In the genomic region with DNA sequence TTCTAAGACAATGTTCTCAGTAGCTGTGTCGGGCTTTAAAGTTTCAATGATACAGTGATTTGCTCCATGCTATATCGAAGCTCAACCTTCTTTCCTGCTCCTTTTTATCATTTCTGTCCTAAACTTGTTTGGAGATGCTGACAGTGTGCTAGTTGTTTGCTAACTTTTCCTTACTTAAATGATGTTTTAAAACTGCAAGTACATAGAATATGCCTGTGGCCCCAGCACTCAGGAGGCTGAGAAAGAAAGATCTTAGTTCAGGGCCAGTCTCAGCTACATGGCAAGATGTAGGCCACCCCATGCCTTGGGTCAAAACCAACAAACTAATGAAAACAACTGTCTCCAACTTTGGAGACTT, we compare ENCODE assay signal across 23 mouse cellular contexts. TPM values are rescaled to one million over a fixed set of nuclear protein-coding genes. Genes with fewer than 3 reads are reported as not detected.
A peak's percentile ranks its signal among the peaks of the same experiment; 100 is the strongest.
DNase-seq lines count a peak whose midpoint lies in the region; ATAC-seq and TF ChIP-seq lines count a peak whose summit lies in the region.
"Had no signal": no experiment of that assay in that cellular context is flagged by ENCODE, and none has a peak within 500 bp of the region (broad histone marks: within the 10 kb centered on the region; RNA-seq: fewer than 3 reads in every experiment).

No protein-coding gene starts in this region.

- H3K4me1 ChIP-seq in midbrain, embryonic 11.5 days (ENCODE audit: control insufficient read depth, insufficient read depth, low read length), result peaks cover 17% of the 10 kb centered on the region
- H3K4me1 ChIP-seq in midbrain, embryonic 15.5 days, result peaks cover 29% of the 10 kb centered on the region
- H3K4me1 ChIP-seq in limb, embryonic 12.5 days (replicated peaks), result peaks cover 25% of the 10 kb centered on the region
- H3K4me1 ChIP-seq in forebrain, embryonic 12.5 days, result peaks cover 31% of the 10 kb centered on the region

- H3K36me3 ChIP-seq in midbrain, embryonic 11.5 days (ENCODE audit: control insufficient read depth, insufficient read depth, low read length), result no peaks in the 10 kb centered on the region
- no peaks in the 10 kb centered on the region for H3K36me3 ChIP-seq in midbrain, embryonic 15.5 days (replicated peaks)
- no peaks in the 10 kb centered on the region for H3K36me3 ChIP-seq in limb, embryonic 12.5 days
- no peaks in the 10 kb centered on the region for H3K36me3 ChIP-seq in myocyte (ENCODE audit: control insufficient read depth, insufficient read depth)
- H3K36me3 ChIP-seq in forebrain, embryonic 12.5 days (replicated peaks), result no peaks in the 10 kb centered on the region
- H3K36me3 ChIP-seq: heart, embryonic 12.5 days; hindbrain, embryonic 10.5 days had no signal

- H3K9ac ChIP-seq in midbrain, embryonic 11.5 days (ENCODE audit: low read length), result no peak overlapping the region
- no peak overlapping the region for H3K9ac ChIP-seq in midbrain, embryonic 15.5 days
- no peak overlapping the region for H3K9ac ChIP-seq in limb, embryonic 12.5 days (replicated peaks)
- H3K9ac ChIP-seq in forebrain, embryonic 12.5 days, result no peak overlapping the region
- H3K9ac ChIP-seq: heart, embryonic 12.5 days had no signal

- no peak for ATAC-seq in midbrain, embryonic 11.5 days (ENCODE audit: low FRiP score)
- ATAC-seq in midbrain, embryonic 15.5 days (replicated peaks), result no peak
- ATAC-seq in limb, embryonic 12.5 days (ENCODE audit: insufficient number of reproducible peaks, insufficient read depth, low FRiP score, low TSS enrichment, low read depth), result no peak
- ATAC-seq in forebrain, embryonic 12.5 days (ENCODE audit: low FRiP score), result no peak
- ATAC-seq: forebrain, embryonic 16.5 days; hindbrain, embryonic 16.5 days; inflammation-experienced regulatory T-cells, adult 6 months had no signal

- peak overlapping the region; percentile 89 for H3K27ac ChIP-seq in gastrocnemius, adult 2 months
- H3K27ac ChIP-seq in midbrain, embryonic 11.5 days (ENCODE audit: low read depth, low read length), result no peak overlapping the region
- H3K27ac ChIP-seq in midbrain, embryonic 15.5 days, result no peak overlapping the region
- H3K27ac ChIP-seq in limb, embryonic 12.5 days, result no peak overlapping the region
- no peak overlapping the region for H3K27ac ChIP-seq in forebrain, embryonic 12.5 days
- H3K27ac ChIP-seq: hindbrain, embryonic 10.5 days had no signal

- H3ac ChIP-seq in myocyte (ENCODE audit: control insufficient read depth, insufficient read length), result no peak overlapping the region

- WGBS in midbrain, embryonic 11.5 days, result 9% methylated on average over 2 of the region's 2 CpGs
- 9% methylated on average over 2 of the region's 2 CpGs for WGBS in midbrain, embryonic 15.5 days
- WGBS in limb, embryonic 12.5 days, result 11% methylated on average over 2 of the region's 2 CpGs
- 9% methylated on average over 2 of the region's 2 CpGs for WGBS in forebrain, embryonic 12.5 days

- H3K4me3 ChIP-seq in gastrocnemius, adult 2 months, result peak overlapping the region; percentile 85
- no peak overlapping the region for H3K4me3 ChIP-seq in midbrain, embryonic 11.5 days (ENCODE audit: low read depth, low read length)
- no peak overlapping the region for H3K4me3 ChIP-seq in midbrain, embryonic 15.5 days
- H3K4me3 ChIP-seq in limb, embryonic 12.5 days (replicated peaks), result peak overlapping the region; percentile 51
- H3K4me3 ChIP-seq in myocyte, result peak overlapping the region; percentile 28
- H3K4me3 ChIP-seq in forebrain, embryonic 12.5 days (replicated peaks), result no peak overlapping the region
- H3K4me3 ChIP-seq: hindbrain, embryonic 10.5 days had no signal

- intact Hi-C loops in gastrocnemius, adult 2 months (cut with DNase I), result loop anchor here (2.0 to 5.0 kb wide), 3 partner anchors 49 to 97 kb away; no protein-coding TSS in a partner anchor

- peaks cover 90% of the 10 kb centered on the region for H3K27me3 ChIP-seq in midbrain, embryonic 11.5 days (ENCODE audit: control insufficient read depth, insufficient read depth, low read length)
- peaks cover 83% of the 10 kb centered on the region for H3K27me3 ChIP-seq in midbrain, embryonic 15.5 days (replicated peaks)
- peaks cover 92% of the 10 kb centered on the region for H3K27me3 ChIP-seq in limb, embryonic 12.5 days
- H3K27me3 ChIP-seq in myocyte (ENCODE audit: control insufficient read depth, insufficient read depth, insufficient read length), result no peaks in the 10 kb centered on the region
- H3K27me3 ChIP-seq in forebrain, embryonic 12.5 days, result peaks cover 95% of the 10 kb centered on the region

- H3K4me2 ChIP-seq in midbrain, embryonic 11.5 days, result no peak overlapping the region
- no peak overlapping the region for H3K4me2 ChIP-seq in midbrain, embryonic 15.5 days
- no peak overlapping the region for H3K4me2 ChIP-seq in limb, embryonic 12.5 days
- peak overlapping the region; percentile 79 for H3K4me2 ChIP-seq in myocyte (ENCODE audit: low read depth)
- H3K4me2 ChIP-seq in forebrain, embryonic 12.5 days, result no peak overlapping the region

- no peaks in the 10 kb centered on the region for H3K79me2 ChIP-seq in myocyte (ENCODE audit: control insufficient read depth, insufficient read depth)

- no peaks in the 10 kb centered on the region for H3K9me3 ChIP-seq in midbrain, embryonic 11.5 days (ENCODE audit: control insufficient read depth, low read length)
- H3K9me3 ChIP-seq in midbrain, embryonic 15.5 days, result no peaks in the 10 kb centered on the region
- no peaks in the 10 kb centered on the region for H3K9me3 ChIP-seq in limb, embryonic 12.5 days
- no peaks in the 10 kb centered on the region for H3K9me3 ChIP-seq in forebrain, embryonic 12.5 days
- H3K9me3 ChIP-seq: heart, embryonic 12.5 days; hindbrain, embryonic 10.5 days had no signal

- no peak for TF ChIP-seq CTCF in gastrocnemius, adult 2 months (IDR thresholded peaks at IDR 0.05)

- no peak for TF ChIP-seq POLR2A in myocyte (IDR thresholded peaks at IDR 0.05; ENCODE audit: insufficient read length, low read depth)

- DNase-seq in gastrocnemius, adult 2 months, result no peak
- no peak for DNase-seq in gastrocnemius, adult 18-20 months (ENCODE audit: low spot score)
- DNase-seq in midbrain, embryonic 11.5 days (ENCODE audit: low spot score, missing footprints), result peak; percentile 93
- no peak for DNase-seq in thymus, postnatal 10 days (ENCODE audit: low spot score in 2 of 2)
- DNase-seq: adrenal gland, adult 2 months; adrenal gland, postnatal 36 days; cerebellum, adult 11 months; cerebellum, adult 8-10 months; cerebellum, postnatal 14 days; gastrocnemius, postnatal 25 days had no signal

TF ChIP-seq in myocyte, 11 proteins besides CTCF, POLR2A, EP300 and RAD21:
- TF ChIP-seq MYOG (IDR thresholded peaks at IDR 0.05; ENCODE audit: control insufficient read depth in 1 of 3, insufficient read depth in 1 of 3, insufficient read length in 2 of 3, low read depth in 2 of 3) (no peak), MYOD1 (IDR thresholded peaks at IDR 0.05; ENCODE audit: control insufficient read depth in 1 of 3, insufficient read length in 2 of 3, low read depth in 2 of 3) (no peak), CEBPB (IDR thresholded peaks at IDR 0.05; ENCODE audit: insufficient read depth, poor library complexity, severe bottlenecking) (no peak), E2F4 (IDR thresholded peaks at IDR 0.05; ENCODE audit: insufficient read depth) (no peak), USF1 (IDR thresholded peaks at IDR 0.05; ENCODE audit: low read depth) (no peak), TCF12 (IDR thresholded peaks at IDR 0.05; ENCODE audit: insufficient read depth, poor library complexity, severe bottlenecking) (no peak), REST (IDR thresholded peaks at IDR 0.05; ENCODE audit: insufficient read depth, insufficient read length) (no peak), POLR2AphosphoS2 (IDR thresholded peaks at IDR 0.05; ENCODE audit: insufficient read length, low read depth) (no peak), SRF (IDR thresholded peaks at IDR 0.05; ENCODE audit: control insufficient read depth, insufficient read length, low read depth) (no peak), TCF3 (IDR thresholded peaks at IDR 0.05; ENCODE audit: insufficient read length, low read depth) (no peak), MAX (IDR thresholded peaks at IDR 0.05; ENCODE audit: low read depth) (no peak)

RNA-seq across cellular contexts. Expression of gene Vgll2, which starts 1.7 kb away (rescaled TPM):
- total RNA-seq in gastrocnemius, adult 2 months (2021), result 100 to 1,000 TPM in 1 of 2 experiments, 10 to 100 TPM in 1; 56.7 to 205 TPM
- 100 to 1,000 TPM; 115 to 187 TPM for total RNA-seq in gastrocnemius, adult 18-20 months (2021)
- 0.15 and 0.27 TPM in 2 replicates for polyA plus RNA-seq in midbrain, embryonic 11.5 days (2014; fragmentation: Nextera tagmentation; extraction: Ambion mirVana)
- polyA plus RNA-seq in midbrain, embryonic 15.5 days (2015; fragmentation: Nextera tagmentation; extraction: Ambion mirVana), result 0.78 and 1.8 TPM in 2 replicates
- polyA plus RNA-seq in limb, embryonic 12.5 days (2016; fragmentation: Nextera tagmentation; extraction: Ambion mirVana), result 26.3 and 28.9 TPM in 2 replicates
- polyA plus RNA-seq in myocyte (2012; fragmentation: generic; extraction: Trizol), result 23.1 TPM
- polyA plus RNA-seq in forebrain, embryonic 12.5 days (2016; fragmentation: Nextera tagmentation; extraction: Ambion mirVana), result 2.5 and 4.4 TPM in 2 replicates
- total RNA-seq: adrenal gland, adult 2 months; adrenal gland, postnatal 36 days; common myeloid progenitor, adult 5-6 weeks; ES-E14; granulocyte monocyte progenitor cell, adult 5-6 weeks; heart, postnatal 25 days had no signal
- polyA plus RNA-seq: inflammation-experienced regulatory T-cells, adult 6 months had no signal

Comparison
In these comparisons a context has a peak if more than half of its experiments do, and no peak if none do; other contexts are left out.
1. H3K4me3 ChIP-seq: peak in gastrocnemius, adult 2 months (single experiment), limb, embryonic 12.5 days (single experiment) and myocyte (single experiment); none in midbrain, embryonic 11.5 days (single experiment), midbrain, embryonic 15.5 days (single experiment) and forebrain, embryonic 12.5 days (single experiment).